Mouse (Mus musculus) cortical plate, adult 2 months (tissue): ENCODE results near the gene Fhod1.
"Not testable (repeated sequence)": the region's sequence is repeated elsewhere in the genome, so short reads cannot be mapped to it uniquely, and the experiment has no call there.

Experiments
- CTCF ChIP-seq: fragments of 200-500 bp; IDR thresholded peaks from 2 replicates; pipeline ENCODE4 v1.5.1; 2011; ENCODE audit warnings: mild to moderate bottlenecking, control low read depth, low read length; ENCODE audit not compliant: insufficient read depth; ENCODE audit errors: extremely low read depth
- POLR2A ChIP-seq: fragments of 200-500 bp; IDR thresholded peaks from 2 replicates; pipeline ENCODE4 v1.6.1; 2011; ENCODE audit warnings: mild to moderate bottlenecking, low read length, control low read depth; ENCODE audit not compliant: insufficient read depth; ENCODE audit errors: extremely low read depth

- TF ChIP-seq CTCF, POLR2A: not testable (repeated sequence)
These were observed 56.4 kb downstream of the Fhod1 start for GRCm38 (mm10) chr8:105291364-105291763.
